Mouse (Mus musculus) effector memory CD4-positive, alpha-beta T cell, adult 7 months (primary cell): Measurements from ENCODE around the gene Gm26602. TPM values are rescaled to one million over a fixed set of nuclear protein-coding genes. Genes with fewer than 3 reads are reported as not detected.

Source experiments
- polyA plus RNA-seq: library from polyadenylated mRNA; unstranded; fragments of 100-300 nt; shearing (Covaris generic); gene quantifications from one replicate; pipeline ENCODE4 v1.2.1, GENCODE M21; 2017

The Gm26602 gene
- 19.6 TPM for polyA plus RNA-seq

DNA sequence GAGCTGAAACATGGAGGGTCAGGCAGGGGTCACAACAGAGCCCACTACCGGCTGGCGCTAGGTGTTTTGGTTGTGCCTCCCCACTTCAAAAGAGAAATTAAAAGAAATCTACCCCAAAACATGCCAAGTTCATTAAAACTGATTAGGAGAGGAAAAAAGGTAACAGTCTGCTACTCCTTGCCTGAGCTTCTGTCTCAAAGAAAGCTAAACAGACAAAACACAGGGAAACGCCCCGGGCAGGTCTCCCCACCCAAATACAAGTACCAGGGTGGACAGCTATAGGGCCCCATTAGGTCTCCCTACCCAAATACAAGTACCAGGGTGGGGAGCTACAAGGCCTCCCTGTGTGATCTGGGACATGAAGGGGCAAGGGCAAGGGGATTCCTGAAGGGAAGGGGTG, at the start of gene Gm26602:
TSS of gene Gm26602 (plus strand) at position 301 of the 400 bp plus-strand sequence.

DNA sequence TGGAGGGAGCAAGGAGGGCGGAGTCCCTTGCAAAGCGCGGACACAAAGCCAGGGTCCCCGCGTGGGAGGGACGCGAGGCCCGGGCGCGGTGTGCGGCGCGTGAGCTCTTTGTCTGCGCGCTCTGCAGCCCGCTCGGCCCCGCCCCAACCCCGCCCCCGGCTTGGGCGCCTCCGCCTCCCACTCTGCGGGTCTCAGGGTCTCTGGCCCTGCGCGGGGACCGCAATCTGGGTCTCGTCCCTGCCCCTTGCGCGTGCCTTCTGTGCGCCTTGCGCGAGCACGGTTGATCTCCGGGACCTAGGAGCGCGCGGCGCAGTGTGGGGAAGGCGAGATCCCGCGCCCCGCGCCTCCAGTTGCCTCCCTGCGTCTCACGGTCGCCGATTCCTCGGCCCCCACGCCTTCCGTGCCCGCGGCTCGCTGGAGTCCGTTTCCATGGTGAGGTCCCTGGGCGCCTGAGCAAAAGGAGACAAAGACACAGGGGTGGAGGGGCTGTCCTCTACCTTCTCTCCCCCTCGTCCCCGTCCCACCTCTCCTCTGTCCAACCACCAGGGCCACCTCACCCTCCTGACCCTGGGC, 36.3 kb upstream of the Gm26602 start, which contains the start of the genes Prtn3 and Plppr3:
TSS of gene Prtn3 (plus strand) at position 187 of the 573 bp plus-strand sequence.
TSS of gene Plppr3 (minus strand) at position 345 of the 573 bp plus-strand sequence.

DNA sequence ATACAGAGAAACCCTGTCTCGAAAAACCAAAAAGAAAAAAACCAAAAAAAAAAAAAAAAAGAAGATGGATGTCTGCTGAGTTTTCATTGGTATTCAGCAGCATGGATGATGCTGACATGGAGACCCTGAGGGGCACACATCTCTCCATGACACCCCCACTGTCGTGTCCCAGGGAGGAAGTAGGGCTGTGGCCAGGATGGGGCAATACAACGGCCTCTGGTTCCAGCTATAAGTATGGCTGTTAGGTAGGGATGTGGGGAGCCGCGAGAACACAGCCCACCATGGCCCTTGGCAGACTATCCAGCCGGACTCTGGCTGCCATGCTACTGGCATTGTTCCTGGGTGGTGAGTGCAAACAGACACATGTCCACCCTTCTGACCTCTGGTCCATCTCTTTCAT, 24.6 kb upstream of the Gm26602 start, which contains the start of gene Elane:
TSS of gene Elane (plus strand) at position 194 of the 400 bp plus-strand sequence.

DNA sequence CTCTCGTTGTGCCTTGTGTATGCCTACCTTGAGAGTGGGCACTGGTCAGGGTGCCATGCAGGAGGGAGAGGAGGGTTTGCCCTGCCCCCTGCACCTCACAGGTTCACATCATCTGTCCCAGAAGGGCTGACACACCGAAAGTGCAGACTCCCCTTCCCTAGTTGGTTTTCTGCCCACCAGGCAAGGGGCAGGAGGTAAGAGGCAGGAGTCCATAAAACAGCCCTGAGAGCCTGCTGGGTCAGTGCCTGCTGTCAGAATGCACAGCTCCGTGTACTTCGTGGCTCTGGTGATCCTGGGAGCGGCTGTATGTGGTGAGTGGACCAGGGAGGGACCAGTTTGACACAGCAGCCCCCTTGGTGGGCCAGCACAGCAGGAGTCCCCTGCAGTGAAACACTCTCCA, 20.0 kb upstream of the Gm26602 start, which contains the start of gene Cfd:
TSS of gene Cfd (plus strand) at position 184 of the 400 bp plus-strand sequence.

DNA sequence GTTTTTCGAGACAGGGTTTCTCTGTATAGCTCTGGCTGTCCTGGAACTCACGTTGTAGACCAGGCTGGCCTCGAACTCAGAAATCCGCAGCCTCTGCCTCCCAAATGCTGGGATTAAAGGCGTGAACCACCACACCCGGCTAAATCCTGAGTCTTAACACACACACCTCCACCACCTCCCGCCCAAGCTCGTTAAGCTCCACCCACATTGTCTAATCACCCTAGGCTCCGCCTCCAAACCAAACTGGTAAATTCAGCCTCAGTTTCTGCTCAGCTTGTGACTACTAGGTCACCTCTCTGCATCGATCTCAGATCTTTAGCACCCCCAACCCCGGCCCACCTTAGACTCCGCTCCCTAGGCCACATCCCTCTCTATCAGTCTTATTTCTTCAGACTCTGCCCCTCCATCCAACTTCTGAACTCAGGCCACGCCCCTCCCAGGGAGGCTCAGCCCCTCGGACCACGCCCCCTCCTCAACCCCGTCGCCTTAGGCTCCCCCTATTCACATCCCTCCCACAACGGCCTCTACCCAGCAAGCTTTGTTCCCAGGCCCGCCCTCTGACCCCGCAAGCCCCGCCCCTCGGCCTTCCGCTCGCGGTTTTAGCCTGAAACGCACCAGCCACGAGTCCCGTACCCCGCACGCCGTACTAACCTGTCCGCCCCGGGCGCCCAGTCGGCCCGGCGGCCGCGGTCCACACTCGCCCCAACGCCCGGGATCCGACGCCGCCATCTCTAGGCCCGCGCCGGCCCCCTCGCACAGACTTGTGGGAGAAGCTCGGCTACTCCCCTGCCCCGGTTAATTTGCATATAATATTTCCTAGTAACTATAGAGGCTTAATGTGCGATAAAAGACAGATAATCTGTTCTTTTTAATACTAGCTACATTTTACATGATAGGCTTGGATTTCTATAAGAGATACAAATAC, 2.2 kb upstream of the Gm26602 start, which contains the start of gene Med16:
TSS of gene Med16 (minus strand) at position 757 of the 925 bp plus-strand sequence.

DNA sequence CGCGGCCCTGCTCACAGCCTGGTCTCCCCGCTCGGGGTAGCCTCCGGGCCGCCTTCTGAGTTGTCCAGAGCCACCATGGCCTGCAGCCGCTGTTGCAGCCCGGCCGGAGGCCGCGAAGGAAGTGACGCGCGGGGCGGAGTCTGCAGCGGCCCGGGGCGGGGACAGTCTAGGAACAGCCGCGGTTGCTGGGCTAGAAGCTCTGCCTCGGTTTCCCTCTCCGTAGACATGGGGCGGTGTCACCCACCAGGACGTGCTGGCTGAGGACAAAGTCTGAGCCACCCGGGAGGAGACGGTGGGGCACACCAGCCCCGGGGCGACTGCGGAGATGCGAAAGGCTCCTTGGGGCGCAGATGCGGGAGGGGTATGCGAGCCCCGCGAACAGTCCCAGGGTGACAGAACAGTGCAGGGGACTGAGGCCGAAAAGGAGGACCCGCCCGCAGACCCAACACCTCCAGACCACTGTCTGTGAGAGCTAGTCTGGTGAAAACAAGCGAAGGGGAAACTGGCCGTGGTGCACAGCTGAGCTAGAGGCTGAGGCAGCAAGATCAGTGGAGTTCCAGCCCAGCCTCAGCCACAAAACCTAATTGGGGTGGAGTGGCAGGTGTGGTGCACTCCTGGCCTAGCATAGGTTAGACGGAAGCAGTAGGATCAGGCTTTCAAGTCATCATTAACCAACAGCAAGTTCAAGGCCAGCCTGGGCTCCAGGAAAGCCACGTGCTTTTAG, 6.3 kb downstream of the Gm26602 start, which contains the start of gene Kiss1r:
TSS of gene Kiss1r (plus strand) at position 164 of the 724 bp plus-strand sequence.

DNA sequence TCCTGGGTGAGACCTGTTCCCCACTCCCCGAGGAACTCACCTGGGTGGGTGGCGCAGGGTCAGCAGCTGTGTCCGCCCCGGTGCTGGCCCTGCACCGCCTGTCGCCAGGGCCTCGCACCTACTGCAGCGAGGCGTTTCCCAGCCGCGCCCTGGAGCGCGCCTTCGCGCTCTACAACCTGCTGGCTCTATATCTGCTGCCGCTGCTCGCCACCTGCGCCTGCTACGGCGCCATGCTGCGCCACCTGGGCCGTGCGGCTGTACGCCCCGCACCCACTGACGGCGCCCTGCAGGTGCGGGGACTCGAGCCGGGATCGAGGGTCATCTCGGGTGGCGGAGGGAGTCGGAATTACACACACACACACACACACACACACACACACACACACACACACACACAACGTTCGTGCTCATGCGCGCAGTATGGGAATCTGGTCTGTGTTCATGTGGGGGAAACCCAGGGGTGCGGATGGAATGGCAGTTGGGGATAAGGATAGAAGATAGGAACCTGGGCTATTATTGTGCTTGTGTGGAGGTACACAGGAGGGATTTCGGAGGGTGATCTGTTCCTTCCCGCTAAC, 10.4 kb downstream of the Gm26602 start, which contains the start of gene R3hdm4:
TSS of gene R3hdm4 (minus strand) at position 251 of the 578 bp plus-strand sequence.

DNA sequence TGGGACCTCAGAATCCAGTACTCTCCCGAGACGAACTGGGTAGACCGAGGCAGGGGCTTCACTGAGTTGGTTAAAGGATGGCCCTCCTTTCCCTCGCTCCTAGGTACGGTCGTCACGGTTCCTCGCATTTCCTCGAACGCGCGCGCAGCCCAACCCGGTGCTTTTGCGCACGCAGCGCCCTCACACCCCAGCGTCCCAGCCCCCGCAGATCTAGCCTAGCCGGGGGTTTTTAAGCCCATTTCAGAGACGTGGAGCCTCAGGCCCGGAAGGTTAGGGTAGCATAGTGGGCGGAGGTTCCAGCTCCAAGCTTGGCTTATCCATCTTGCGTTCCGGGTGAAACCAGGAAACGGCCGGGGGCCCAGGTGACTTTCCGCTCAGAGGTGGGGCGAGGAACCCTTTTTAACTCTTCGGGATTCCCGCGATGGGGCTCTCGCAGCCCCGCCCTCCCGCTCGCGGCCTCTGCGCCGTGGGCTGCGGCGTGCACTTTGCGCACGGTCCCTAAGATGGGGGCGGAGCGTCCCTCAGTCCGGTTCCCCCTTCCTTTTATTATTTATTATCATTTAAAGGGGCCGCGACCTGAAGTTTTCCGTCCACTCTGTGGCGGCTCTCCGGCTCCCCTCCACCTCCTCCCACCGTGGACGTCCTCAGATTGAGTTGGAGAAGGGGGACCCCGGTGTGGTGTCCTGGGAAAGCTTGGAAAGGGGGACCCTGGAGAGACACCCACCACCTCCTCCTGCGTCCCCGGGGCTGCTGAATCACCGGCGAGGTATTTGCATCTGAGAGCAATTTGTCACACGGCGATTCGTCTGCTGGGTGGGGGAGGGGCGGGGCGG, 16.1 kb downstream of the Gm26602 start, which contains the start of gene Arid3a:
TSS of gene Arid3a (plus strand) at position 553 of the 833 bp plus-strand sequence.

DNA sequence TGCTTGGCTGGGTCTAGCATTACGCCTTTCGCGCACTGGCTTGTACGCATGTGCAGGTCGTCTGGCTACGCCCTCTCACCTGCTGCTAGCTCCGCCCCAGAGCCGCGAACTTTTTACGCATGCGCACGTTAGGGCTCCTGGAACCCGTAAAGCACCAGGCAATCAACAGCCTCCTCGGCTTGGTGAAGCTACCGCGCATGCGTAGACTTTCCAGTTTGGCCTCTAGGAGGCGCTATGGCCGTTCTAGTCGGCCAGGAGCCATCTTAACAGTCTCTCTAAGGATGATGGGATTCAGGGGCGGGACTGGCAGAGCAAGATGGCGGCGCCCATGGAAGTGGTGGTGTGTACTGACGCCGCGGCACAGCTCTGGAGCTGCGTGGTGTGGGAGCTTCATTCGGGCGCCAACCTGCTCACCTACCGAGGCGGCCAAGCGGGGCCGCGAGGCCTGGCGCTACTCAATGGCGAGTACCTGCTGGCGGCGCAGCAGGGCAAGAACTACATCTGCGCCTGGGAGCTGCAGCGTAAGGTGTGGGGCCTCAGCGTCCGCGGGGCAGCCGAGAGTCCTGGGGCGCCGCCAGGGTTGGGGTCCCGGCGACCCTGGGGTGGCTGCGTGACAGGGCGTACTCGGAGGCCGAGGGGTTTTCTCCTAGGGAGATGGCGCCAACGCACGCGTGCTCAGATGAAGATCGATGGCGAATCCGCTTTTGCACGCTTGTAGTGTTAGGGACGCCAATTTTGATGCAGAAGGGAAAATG, 49.4 kb downstream of the Gm26602 start, which contains the start of gene Wdr18:
TSS of gene Wdr18 (plus strand) at position 306 of the 755 bp plus-strand sequence.

Other genes starting within 250 kb of the Gm26602 start
- 0.54 TPM for gene Madcam1, start 246.3 kb upstream of the Gm26602 start, polyA plus RNA-seq
- 26.2 TPM for gene Tpgs1, start 241.5 kb upstream of the Gm26602 start, polyA plus RNA-seq
- 78.4 TPM for gene Cdc34, start 228.7 kb upstream of the Gm26602 start, polyA plus RNA-seq
- gene Gzmm, start 221.8 kb upstream of the Gm26602 start, polyA plus RNA-seq = 8.2 TPM
- 207 TPM for gene Bsg, start 206.4 kb upstream of the Gm26602 start, polyA plus RNA-seq
- gene Hcn2, start 194.2 kb upstream of the Gm26602 start, polyA plus RNA-seq = not detected
- 31.9 TPM for gene Polrmt, start 164.3 kb upstream of the Gm26602 start, polyA plus RNA-seq
- not detected for gene Fgf22, start 155.8 kb upstream of the Gm26602 start, polyA plus RNA-seq
- 41.8 TPM for gene Rnf126, start 143.9 kb upstream of the Gm26602 start, polyA plus RNA-seq
- not detected for gene Fstl3, start 133.6 kb upstream of the Gm26602 start, polyA plus RNA-seq
- 0.17 TPM for gene Prss57, start 119.9 kb upstream of the Gm26602 start, polyA plus RNA-seq
- 4.5 TPM for gene Palm, start 117.3 kb upstream of the Gm26602 start, polyA plus RNA-seq
- gene Misp, start 89.9 kb upstream of the Gm26602 start, polyA plus RNA-seq = 0.44 TPM
- gene Ptbp1, start 56.4 kb upstream of the Gm26602 start, polyA plus RNA-seq = 478 TPM
- gene Prtn3, start 36.4 kb upstream of the Gm26602 start, polyA plus RNA-seq = not detected
- gene Plppr3, start 36.2 kb upstream of the Gm26602 start, polyA plus RNA-seq = 6.8 TPM
- not detected for gene Elane, start 24.6 kb upstream of the Gm26602 start, polyA plus RNA-seq
- not detected for gene Cfd, start 20.0 kb upstream of the Gm26602 start, polyA plus RNA-seq
- 27.3 TPM for gene Med16, start 1.9 kb upstream of the Gm26602 start, polyA plus RNA-seq
- 0.26 TPM for gene Kiss1r, start 6.1 kb downstream of the Gm26602 start, polyA plus RNA-seq
- gene R3hdm4, start 10.4 kb downstream of the Gm26602 start, polyA plus RNA-seq = 117 TPM
- gene Arid3a, start 16.2 kb downstream of the Gm26602 start, polyA plus RNA-seq = 9.7 TPM
- 74.2 TPM for gene Wdr18, start 49.3 kb downstream of the Gm26602 start, polyA plus RNA-seq
- gene Grin3b, start 59.9 kb downstream of the Gm26602 start, polyA plus RNA-seq = 0.49 TPM
- 26.7 TPM for gene Tmem259, start 73.5 kb downstream of the Gm26602 start, polyA plus RNA-seq
- 580 TPM for gene Cnn2, start 77.7 kb downstream of the Gm26602 start, polyA plus RNA-seq
- 42.6 TPM for gene Abca7, start 85.6 kb downstream of the Gm26602 start, polyA plus RNA-seq
- 732 TPM for gene Arhgap45, start 105.8 kb downstream of the Gm26602 start, polyA plus RNA-seq
- 104 TPM for gene Polr2e, start 128.9 kb downstream of the Gm26602 start, polyA plus RNA-seq
- gene Gpx4, start 136.3 kb downstream of the Gm26602 start, polyA plus RNA-seq = 296 TPM
- gene Sbno2, start 194.7 kb downstream of the Gm26602 start, polyA plus RNA-seq = 60.3 TPM
- gene Stk11, start 204.9 kb downstream of the Gm26602 start, polyA plus RNA-seq = 31.4 TPM
- gene Atp5d, start 227.8 kb downstream of the Gm26602 start, polyA plus RNA-seq = 367 TPM
- 5.3 TPM for gene Cbarp, start 230.0 kb downstream of the Gm26602 start, polyA plus RNA-seq
- 4.4 TPM for gene Midn, start 237.4 kb downstream of the Gm26602 start, polyA plus RNA-seq